Mouse (Mus musculus): ENCODE data around the gene Ppp1r32.

The Ppp1r32 gene

GRCm38 (mm10) chr19:10424751-10425150, 58.0 kb downstream of the Ppp1r32 start:
- no peak for DNase-seq (ENCODE audit: low spot score in 2 of 2)

All from urinary bladder, postnatal 4 days (tissue).